Mouse (Mus musculus) midbrain, embryonic 16.5 days (tissue): ENCODE data around the gene Ccdc24. TPM values are rescaled to one million over a fixed set of nuclear protein-coding genes. Genes with fewer than 3 reads are reported as not detected.

Source experiments
- ATAC-seq: fragments of 200-750 bp; cut with Nextera tagmentation; 2 replicates; pipeline ENCODE4 v1.8.0; 2017; ENCODE audit warnings: moderate TSS enrichment
- H3K27ac ChIP-seq: fragments of 300-500 bp; sonication (generic); 2 replicates; pipeline ENCODE4 v1.5.1; 2014; ENCODE audit warnings: mild to moderate bottlenecking, low read length, mixed read lengths
- H3K27me3 ChIP-seq: fragments of 300-500 bp; sonication (generic); 2 replicates; pipeline ENCODE4 v1.6.1; 2014; ENCODE audit warnings: low read depth, low read length, mixed read lengths; ENCODE audit not compliant: control insufficient read depth, insufficient read depth
- H3K36me3 ChIP-seq: fragments of 300-500 bp; sonication (generic); 2 replicates; pipeline ENCODE4 v1.6.1; 2014; ENCODE audit warnings: mild to moderate bottlenecking, low read length, moderate library complexity, mixed read lengths; ENCODE audit not compliant: control insufficient read depth, insufficient read depth
- H3K4me1 ChIP-seq: fragments of 300-500 bp; sonication (generic); 2 replicates; pipeline ENCODE4 v1.6.1; 2014; ENCODE audit warnings: mild to moderate bottlenecking, low read length, mixed read lengths; ENCODE audit not compliant: control insufficient read depth, insufficient read depth
- H3K4me2 ChIP-seq: fragments of 300-500 bp; sonication (generic); 2 replicates; pipeline ENCODE4 v1.6.1; 2014; ENCODE audit warnings: mild to moderate bottlenecking, low read length, mixed read lengths
- H3K4me3 ChIP-seq: fragments of 300-500 bp; sonication (generic); 2 replicates; pipeline ENCODE4 v1.5.1; 2014; ENCODE audit warnings: low read depth, mild to moderate bottlenecking, low read length, moderate library complexity, mixed read lengths
- H3K9ac ChIP-seq: fragments of 300-500 bp; sonication (generic); 2 replicates; pipeline ENCODE4 v1.6.1; 2014; ENCODE audit warnings: low read depth, low read length, mixed read lengths
- H3K9me3 ChIP-seq: fragments of 300-500 bp; sonication (generic); replicated peaks from 2 replicates; pipeline ENCODE4 v1.6.1; 2014; ENCODE audit warnings: mild to moderate bottlenecking, low read length, mixed read lengths; ENCODE audit not compliant: control insufficient read depth, poor library complexity, severe bottlenecking
- WGBS: fragments of 180-500 bp; shearing (Covaris S2); extraction: QIAGEN DNeasy Blood & Tissue Kit; methylation state at CpG from one replicate; pipeline ENCODE4 v1.1.7; 2014; 5-methylcytosine and 5-hydroxymethylcytosine counted together
- polyA plus RNA-seq: library from polyadenylated mRNA; unstranded; fragments of >200 nt; fragmentation: Nextera tagmentation; extraction: Ambion mirVana; gene quantifications from 2 replicates; pipeline ENCODE4 v1.2.1, GENCODE M21; 2015

Ccdc24 gene
- polyA plus RNA-seq, 1 experiment from 2014 or later, result 2.4 TPM

DNA sequence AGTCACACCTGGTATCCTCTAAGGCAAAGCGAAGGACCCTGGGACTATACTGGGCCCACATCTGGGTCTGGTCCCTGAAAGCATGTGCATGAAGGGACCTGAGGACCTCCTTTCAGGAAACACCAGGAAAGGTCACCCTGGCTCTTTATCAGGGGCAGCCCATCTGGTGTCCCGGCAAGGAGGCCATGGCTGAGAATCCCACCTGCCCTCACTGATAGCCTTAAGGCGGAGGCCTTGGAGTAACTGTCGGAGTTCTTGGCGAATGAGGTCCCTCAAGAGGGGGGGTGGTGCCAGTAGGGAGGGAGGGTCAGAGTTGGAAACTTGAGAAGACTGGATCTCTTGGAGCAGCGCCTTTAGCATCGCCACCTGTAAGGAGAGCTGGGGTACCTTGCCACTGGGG, 570 bp downstream of the Ccdc24 start:
- WGBS, result 73% methylated on average over 7 of the region's 7 CpGs
- H3K4me2 ChIP-seq, result no peak overlapping the region
- ATAC-seq, result no peak
- no peak overlapping the region for H3K27ac ChIP-seq
- no peaks in the 10 kb centered on the region for H3K27me3 ChIP-seq
- H3K4me1 ChIP-seq, result peaks cover 2% of the 10 kb centered on the region; the same call in 1 of the 2 replicates
- H3K36me3 ChIP-seq, result peaks cover 13% of the 10 kb centered on the region
- no peaks in the 10 kb centered on the region for H3K9me3 ChIP-seq
- no peak overlapping the region for H3K9ac ChIP-seq
- H3K4me3 ChIP-seq, result no peak overlapping the region

DNA sequence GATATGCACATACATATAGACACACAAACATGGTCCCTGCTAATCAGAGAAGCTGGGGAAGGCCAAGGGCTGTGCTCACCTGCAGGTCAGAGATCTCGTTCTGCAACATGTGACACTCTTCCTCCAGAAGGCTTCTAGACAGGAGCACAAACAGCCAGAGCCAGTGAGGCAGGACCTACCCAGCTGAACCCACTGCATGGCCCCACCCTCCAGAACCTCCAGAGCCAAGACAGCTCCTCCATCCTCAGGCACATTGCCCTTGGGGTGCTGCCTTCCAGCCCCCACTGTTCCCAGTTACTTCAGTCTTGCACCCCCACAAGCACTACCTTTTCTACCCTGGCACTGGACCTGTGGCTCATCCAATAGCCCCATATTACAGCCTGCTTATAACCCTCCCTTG, 1.9 kb downstream of the Ccdc24 start:
- 83% methylated on average over 1 of the region's 1 CpGs for WGBS
- no peak for ATAC-seq

DNA sequence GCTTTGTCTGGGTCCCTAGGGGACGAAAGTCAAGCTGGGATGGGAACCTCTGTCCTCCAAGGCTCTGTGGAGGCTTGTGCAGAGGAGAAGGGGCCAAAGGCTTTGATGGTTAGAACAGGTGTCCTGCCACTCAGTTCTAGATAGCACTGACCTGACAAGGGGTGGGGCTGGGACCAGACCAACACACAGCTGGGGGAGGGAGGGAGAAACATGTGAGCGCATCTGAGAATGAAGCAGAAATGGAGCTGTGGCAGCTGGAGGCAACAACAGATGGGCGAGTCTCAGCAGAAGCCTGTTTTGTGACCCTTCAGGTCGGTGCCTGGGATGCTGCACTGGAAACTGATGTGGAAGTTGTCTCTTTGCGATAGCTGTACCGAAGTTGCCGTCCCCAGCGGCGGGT, 3.0 kb downstream of the Ccdc24 start:
- Histone ChIP-seq H3K36me3 (peaks cover 8% of the 10 kb centered on the region), H3K4me1 (peaks cover 2% of the 10 kb centered on the region; the same call in 1 of the 2 replicates), H3K27ac (no peak overlapping the region), H3K9me3 (no peaks in the 10 kb centered on the region), H3K4me3 (no peak overlapping the region), H3K9ac (0 out of 2 replicates have a peak overlapping the region, but pooled peaks have one; percentile 11), H3K4me2 (no peak overlapping the region), H3K27me3 (no peaks in the 10 kb centered on the region)
- no peak for ATAC-seq
- WGBS, result 78% methylated on average over 9 of the region's 9 CpGs

More for the DNA sequence above, 1.9 kb downstream of the Ccdc24 start:
- H3K27me3 ChIP-seq, result no peaks in the 10 kb centered on the region
- no peak overlapping the region for H3K27ac ChIP-seq
- peaks cover 2% of the 10 kb centered on the region; the same call in 1 of the 2 replicates for H3K4me1 ChIP-seq
- peaks cover 8% of the 10 kb centered on the region for H3K36me3 ChIP-seq
- H3K9ac ChIP-seq, result no peak overlapping the region
- H3K9me3 ChIP-seq, result no peaks in the 10 kb centered on the region
- no peak overlapping the region for H3K4me3 ChIP-seq
- no peak overlapping the region for H3K4me2 ChIP-seq

DNA sequence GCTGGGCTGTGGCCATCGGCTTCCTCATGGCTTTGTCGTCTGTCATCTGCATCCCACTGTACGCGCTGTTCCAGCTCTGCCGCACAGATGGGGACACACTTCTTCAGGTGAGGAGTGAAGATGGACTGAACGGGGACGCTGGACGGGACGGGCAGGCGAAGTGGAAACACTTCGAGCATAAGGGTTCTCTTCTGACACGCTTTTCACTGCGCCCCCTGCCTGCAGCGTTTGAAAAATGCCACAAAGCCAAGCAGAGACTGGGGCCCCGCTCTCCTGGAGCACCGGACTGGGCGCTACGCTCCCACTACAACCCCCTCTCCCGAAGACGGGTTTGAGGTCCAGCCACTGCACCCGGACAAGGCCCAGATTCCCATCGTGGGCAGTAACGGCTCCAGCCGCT, 4.5 kb downstream of the Ccdc24 start:
- WGBS, result 15% methylated on average over 24 of the region's 24 CpGs
- no peak overlapping the region for H3K27ac ChIP-seq
- H3K4me3 ChIP-seq, result no peak overlapping the region
- H3K36me3 ChIP-seq, result no peaks in the 10 kb centered on the region
- H3K27me3 ChIP-seq, result no peaks in the 10 kb centered on the region
- ATAC-seq, result no peak
- H3K9ac ChIP-seq, result no peak overlapping the region
- H3K4me2 ChIP-seq, result no peak overlapping the region
- no peaks in the 10 kb centered on the region for H3K9me3 ChIP-seq
- peaks cover 2% of the 10 kb centered on the region; the same call in 1 of the 2 replicates for H3K4me1 ChIP-seq

DNA sequence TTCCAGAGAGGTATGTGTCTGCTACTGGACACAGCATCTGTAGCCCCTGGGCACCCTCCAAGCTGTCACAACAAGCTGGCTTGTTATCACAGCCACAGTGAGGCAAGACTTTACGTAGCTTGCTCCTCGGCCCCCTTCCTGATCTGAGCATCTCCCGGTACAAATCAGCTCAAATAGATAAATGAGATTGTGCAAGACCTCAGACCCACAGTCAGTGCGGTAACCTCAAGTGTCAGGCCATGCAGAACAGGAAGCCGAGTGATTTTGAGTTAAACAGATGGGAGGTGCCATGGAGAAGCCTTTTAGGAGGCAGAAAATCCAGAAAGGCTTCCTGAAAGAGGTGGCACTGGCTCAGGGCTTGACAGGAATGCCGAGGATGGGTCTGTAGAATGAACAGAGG, 5.4 kb downstream of the Ccdc24 start:
- Histone ChIP-seq H3K27me3 (no peaks in the 10 kb centered on the region), H3K36me3 (no peaks in the 10 kb centered on the region), H3K4me2 (no peak overlapping the region), H3K4me1 (peaks cover 3% of the 10 kb centered on the region; the same call in 1 of the 2 replicates), H3K9me3 (no peaks in the 10 kb centered on the region), H3K4me3 (no peak overlapping the region), H3K27ac (no peak overlapping the region), H3K9ac (no peak overlapping the region)
- ATAC-seq, result no peak
- 78% methylated on average over 6 of the region's 6 CpGs for WGBS

DNA sequence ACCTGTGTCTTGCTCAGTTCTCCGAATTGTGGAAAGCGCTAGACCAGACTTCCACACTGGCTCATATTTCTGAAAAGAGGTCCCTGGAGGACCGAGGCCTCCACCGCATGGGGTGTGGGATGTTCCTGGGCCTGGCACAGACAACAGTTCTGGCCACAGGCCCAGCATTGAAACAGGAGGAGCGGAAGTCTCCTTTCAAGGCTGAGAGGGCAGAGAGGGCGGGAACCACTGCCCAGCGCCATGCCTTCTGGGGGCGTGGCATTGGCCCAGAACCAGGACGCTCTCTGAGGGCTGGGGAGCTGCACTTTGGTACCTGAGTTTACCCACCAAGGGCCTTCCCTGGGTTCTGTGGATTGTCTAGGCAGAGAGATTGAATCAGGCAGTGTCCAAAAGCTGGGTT, 6.3 kb downstream of the Ccdc24 start:
- no peaks in the 10 kb centered on the region for H3K36me3 ChIP-seq
- H3K4me3 ChIP-seq, result no peak overlapping the region
- 0 out of 2 replicates have a peak overlapping the region, but pooled peaks have one; percentile 10 for H3K9ac ChIP-seq
- no peaks in the 10 kb centered on the region for H3K27me3 ChIP-seq
- 0 out of 2 replicates have a peak overlapping the region, but pooled peaks have one; percentile 9 for H3K27ac ChIP-seq
- 62% methylated on average over 9 of the region's 9 CpGs for WGBS
- no peak for ATAC-seq
- H3K4me1 ChIP-seq, result peaks cover 3% of the 10 kb centered on the region; the same call in 1 of the 2 replicates
- no peak overlapping the region for H3K4me2 ChIP-seq
- no peaks in the 10 kb centered on the region for H3K9me3 ChIP-seq

DNA sequence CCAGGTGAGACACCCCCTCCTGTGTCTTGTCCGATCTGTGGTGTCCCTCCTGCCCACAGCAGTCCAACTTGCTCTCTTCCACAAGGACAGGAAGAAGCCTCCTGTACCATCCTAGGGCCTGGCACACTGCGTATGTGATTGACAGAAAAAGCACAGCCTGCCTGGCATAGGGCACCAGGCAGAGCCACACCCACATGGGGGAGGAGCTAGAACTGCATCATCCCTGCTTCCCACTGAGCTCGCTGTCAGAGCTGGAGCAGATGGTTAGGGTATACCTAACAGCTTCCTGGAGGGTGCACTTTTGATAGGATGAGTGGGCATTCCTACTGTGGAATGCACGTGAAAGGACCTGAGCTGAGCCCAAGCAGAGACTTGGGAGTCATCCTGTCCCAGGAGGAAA, 9.5 kb downstream of the Ccdc24 start:
- ATAC-seq, result peak; percentile 80
- Histone ChIP-seq H3K4me2 (no peak overlapping the region), H3K27ac (no peak overlapping the region), H3K4me3 (no peak overlapping the region), H3K36me3 (no peaks in the 10 kb centered on the region), H3K9ac (no peak overlapping the region), H3K27me3 (no peaks in the 10 kb centered on the region), H3K4me1 (peaks cover 3% of the 10 kb centered on the region; the same call in 1 of the 2 replicates), H3K9me3 (no peaks in the 10 kb centered on the region)
- WGBS, result 36% methylated on average over 4 of the region's 4 CpGs

DNA sequence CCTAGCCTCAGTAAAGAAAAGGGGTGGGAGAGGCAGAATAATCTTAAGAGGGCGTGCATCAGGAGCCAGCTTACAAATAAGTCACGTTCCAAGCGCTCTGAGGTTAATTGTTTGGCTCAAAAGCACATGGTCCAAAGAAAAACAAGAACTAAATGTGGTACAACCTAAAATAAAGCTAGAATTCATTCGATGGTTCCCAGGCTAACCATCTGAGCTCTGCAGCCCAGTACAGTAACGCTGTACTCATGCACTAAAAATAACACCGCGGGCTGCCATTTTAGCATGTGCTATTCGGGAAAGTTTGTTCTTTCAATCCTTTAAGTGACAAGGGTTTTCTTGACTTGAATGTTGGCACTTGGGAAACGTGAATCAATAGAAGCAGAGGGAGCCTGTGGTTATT, 11.8 kb downstream of the Ccdc24 start:
- 83% methylated on average over 9 of the region's 9 CpGs for WGBS
- Histone ChIP-seq H3K4me1 (peaks cover 3% of the 10 kb centered on the region; the same call in 1 of the 2 replicates), H3K4me3 (no peak overlapping the region), H3K9ac (no peak overlapping the region), H3K36me3 (no peaks in the 10 kb centered on the region), H3K4me2 (no peak overlapping the region), H3K9me3 (no peaks in the 10 kb centered on the region), H3K27me3 (no peaks in the 10 kb centered on the region), H3K27ac (no peak overlapping the region)
- ATAC-seq, result no peak

DNA sequence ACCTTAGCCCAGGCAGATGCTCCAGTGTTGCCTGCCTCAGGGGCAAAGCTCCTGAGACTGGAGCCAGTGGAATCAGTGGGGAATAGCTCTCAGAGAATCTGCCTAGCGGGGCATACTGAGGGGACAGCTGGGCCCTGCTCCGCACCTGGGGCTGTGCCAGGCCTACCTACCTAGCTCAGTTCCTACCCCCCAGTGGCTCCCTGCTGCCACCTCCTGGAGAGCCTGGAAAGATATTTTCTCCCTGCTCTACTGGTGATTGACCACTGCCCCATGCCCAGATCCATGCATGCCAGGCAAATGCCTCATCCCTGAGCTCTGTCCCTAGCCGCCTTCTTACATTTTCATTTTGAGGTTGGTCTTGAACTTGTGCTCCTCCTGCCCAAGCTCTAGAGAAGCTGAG, 13.6 kb downstream of the Ccdc24 start:
- peaks cover 3% of the 10 kb centered on the region; the same call in 1 of the 2 replicates for H3K4me1 ChIP-seq
- H3K27me3 ChIP-seq, result no peaks in the 10 kb centered on the region
- H3K9me3 ChIP-seq, result no peaks in the 10 kb centered on the region
- H3K4me3 ChIP-seq, result no peak overlapping the region
- 69% methylated on average over 3 of the region's 3 CpGs for WGBS
- no peak for ATAC-seq
- no peak overlapping the region for H3K4me2 ChIP-seq
- no peaks in the 10 kb centered on the region for H3K36me3 ChIP-seq
- no peak overlapping the region for H3K27ac ChIP-seq
- H3K9ac ChIP-seq, result no peak overlapping the region
